Mouse (Mus musculus) myocyte (in vitro differentiated cells): ENCODE measurements around the gene Plxnc1.

ENCODE experiments used
- E2F4 ChIP-seq: IDR thresholded peaks from one replicate; pipeline ENCODE4 v1.6.1; 2011; ENCODE audit warnings: mild to moderate bottlenecking, control low read depth, moderate library complexity; ENCODE audit not compliant: insufficient read depth
- MAX ChIP-seq: IDR thresholded peaks from one replicate; pipeline ENCODE4 v1.6.1; 2011; ENCODE audit warnings: low read depth, mild to moderate bottlenecking, control low read depth
- MYOD1 ChIP-seq, 3 experiments: IDR thresholded peaks; one replicate each; pipeline ENCODE4 v1.6.1; 2011; ENCODE audit warnings: control low read depth in 2 of 3, low read depth in 2 of 3, mild to moderate bottlenecking in 2 of 3, moderate library complexity in 1 of 3; ENCODE audit not compliant: insufficient read length in 2 of 3, control insufficient read depth in 1 of 3
- MYOG ChIP-seq, 3 experiments: IDR thresholded peaks; one replicate each; pipeline ENCODE4 v1.6.1; 2011; ENCODE audit warnings: control low read depth in 2 of 3, low read depth in 2 of 3, mild to moderate bottlenecking in 2 of 3; ENCODE audit not compliant: insufficient read length in 2 of 3, control insufficient read depth in 1 of 3, insufficient read depth in 1 of 3
- POLR2A ChIP-seq: IDR thresholded peaks from one replicate; pipeline ENCODE4 v1.6.1; 2011; ENCODE audit warnings: low read depth, mild to moderate bottlenecking, control low read depth, moderate library complexity; ENCODE audit not compliant: insufficient read length
- POLR2AphosphoS2 ChIP-seq: IDR thresholded peaks from one replicate; pipeline ENCODE4 v1.6.1; 2011; ENCODE audit warnings: low read depth, control low read depth; ENCODE audit not compliant: insufficient read length
- REST ChIP-seq: IDR thresholded peaks from one replicate; pipeline ENCODE4 v1.6.1; 2011; ENCODE audit warnings: mild to moderate bottlenecking, control low read depth, moderate library complexity; ENCODE audit not compliant: insufficient read depth, insufficient read length
- SRF ChIP-seq: IDR thresholded peaks from one replicate; pipeline ENCODE4 v1.6.1; 2011; ENCODE audit warnings: low read depth; ENCODE audit not compliant: control insufficient read depth, insufficient read length
- TCF12 ChIP-seq: IDR thresholded peaks from one replicate; pipeline ENCODE4 v1.6.1; 2011; ENCODE audit warnings: mild to moderate bottlenecking, control low read depth; ENCODE audit not compliant: poor library complexity, insufficient read depth, severe bottlenecking
- USF1 ChIP-seq: IDR thresholded peaks from one replicate; pipeline ENCODE4 v1.6.1; 2011; ENCODE audit warnings: low read depth, mild to moderate bottlenecking, control low read depth, moderate library complexity

GRCm38 (mm10) chr10:94798128-94798527 lies 146.5 kb downstream of the Plxnc1 start:
- TF ChIP-seq E2F4 (no peak), MAX (no peak), POLR2A (no peak), USF1 (no peak), MYOD1 (IDR thresholded peaks at IDR 0.05; ENCODE audit: control insufficient read depth in 1 of 3, insufficient read length in 2 of 3, low read depth in 2 of 3) (no peak), SRF (no peak), MYOG (IDR thresholded peaks at IDR 0.05; ENCODE audit: control insufficient read depth in 1 of 3, insufficient read depth in 1 of 3, insufficient read length in 2 of 3, low read depth in 2 of 3) (no peak), TCF12 (no peak), POLR2AphosphoS2 (no peak), REST (no peak)
